Mouse (Mus musculus): ENCODE measurements at regions not wholly inside any gene's neighbourhood (a gene's known extent, or its start where the extent isn't known, plus 50 kb on each side); places are given as distances from the start of the nearest gene placed in this dataset.
A peak's percentile ranks its signal among the peaks of the same experiment; 100 is the strongest.

DNA sequence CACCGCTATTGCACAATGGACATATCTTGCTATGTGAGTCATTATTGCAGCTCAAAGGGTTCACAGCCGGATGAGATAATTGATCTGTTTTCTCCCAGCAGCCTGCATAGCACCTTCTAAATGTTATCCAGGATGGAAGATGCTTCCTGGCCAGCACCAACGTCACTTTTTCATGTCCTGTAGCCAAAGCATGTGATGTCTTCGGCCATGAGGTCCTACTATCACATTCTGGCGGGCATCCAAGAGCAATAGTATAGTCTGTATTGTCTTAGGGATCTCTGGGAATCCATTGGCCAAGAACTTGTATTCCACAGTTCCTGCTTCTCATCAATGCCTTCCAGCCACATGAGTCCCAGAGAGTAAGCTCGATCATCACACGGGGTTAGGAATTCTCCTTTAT is 70.6 kb downstream of the Npy start:
- no peak for DNase-seq (ENCODE audit: low read depth, low spot score)
- 70% methylated on average over 7 of the region's 7 CpGs for WGBS

GRCm38 (mm10) chr6:49899146-49899545 is 76.6 kb downstream of the Npy start:
- WGBS, result 95% methylated on average over 3 of the region's 3 CpGs
- DNase-seq (ENCODE audit: low read depth, low spot score), result no peak

- DNase-seq (ENCODE audit: low read depth, low spot score), result no peak
- WGBS, result 69% methylated on average over 6 of the region's 6 CpGs
These were observed 79.0 kb downstream of the Npy start for GRCm38 (mm10) chr6:49901512-49901911.

DNA sequence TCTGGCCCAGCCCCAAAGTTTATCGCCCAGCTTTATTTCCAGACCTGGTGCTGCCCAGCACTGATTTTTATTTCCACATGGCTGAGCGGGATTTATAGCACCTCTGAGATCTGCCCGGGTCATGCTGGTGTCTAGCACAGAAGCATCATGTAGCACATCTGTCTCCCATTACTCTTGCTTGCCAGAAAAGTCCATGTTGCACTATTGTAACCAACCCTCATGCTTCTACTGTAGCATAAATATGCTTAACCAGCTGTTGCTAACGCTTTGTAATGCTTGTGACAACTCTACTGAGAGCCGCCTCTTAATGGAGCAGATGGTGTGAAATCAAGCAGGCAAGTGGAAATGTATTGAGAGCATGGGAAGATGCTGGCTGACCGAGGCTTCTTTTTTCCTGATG is 81.5 kb downstream of the Npy start:
- DNase-seq (ENCODE audit: low read depth, low spot score), result no peak
- 67% methylated on average over 6 of the region's 6 CpGs for WGBS

- no peak for DNase-seq (ENCODE audit: low read depth, low spot score)
- WGBS, result 86% methylated on average over 2 of the region's 2 CpGs
These were observed 83.9 kb downstream of the Npy start for GRCm38 (mm10) chr6:49906456-49906855.

- WGBS, result 26% methylated on average over 7 of the region's 7 CpGs
- no peak for DNase-seq (ENCODE audit: low read depth, low spot score)
These were observed 96.7 kb downstream of the Npy start for GRCm38 (mm10) chr6:49919089-49919812.

GRCm38 (mm10) chr6:49919813-49920170 is 97.3 kb downstream of the Npy start:
- 75% methylated on average over 1 of the region's 1 CpGs for WGBS
- DNase-seq (ENCODE audit: low read depth, low spot score), result no peak

DNA sequence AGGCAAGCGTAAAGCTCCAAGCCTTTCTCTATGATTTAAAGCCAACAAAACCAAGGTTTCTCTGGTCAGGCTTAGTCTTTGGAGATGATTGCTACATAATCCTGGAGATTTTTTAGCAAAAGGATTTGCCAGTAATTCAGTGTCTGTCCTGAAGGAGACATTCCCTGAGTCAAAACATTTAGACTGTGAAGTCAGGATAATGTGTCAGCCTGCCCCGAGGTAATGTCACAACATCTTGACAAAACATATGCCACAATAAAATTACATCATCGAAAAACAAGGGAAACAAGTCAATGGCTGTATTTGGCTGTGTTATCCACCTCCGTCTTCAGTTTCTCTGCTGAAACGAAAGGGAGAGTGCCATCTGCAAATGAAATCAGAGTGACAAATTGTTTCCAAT is 101.8 kb downstream of the Npy start:
- WGBS, result 62% methylated on average over 5 of the region's 5 CpGs

DNA sequence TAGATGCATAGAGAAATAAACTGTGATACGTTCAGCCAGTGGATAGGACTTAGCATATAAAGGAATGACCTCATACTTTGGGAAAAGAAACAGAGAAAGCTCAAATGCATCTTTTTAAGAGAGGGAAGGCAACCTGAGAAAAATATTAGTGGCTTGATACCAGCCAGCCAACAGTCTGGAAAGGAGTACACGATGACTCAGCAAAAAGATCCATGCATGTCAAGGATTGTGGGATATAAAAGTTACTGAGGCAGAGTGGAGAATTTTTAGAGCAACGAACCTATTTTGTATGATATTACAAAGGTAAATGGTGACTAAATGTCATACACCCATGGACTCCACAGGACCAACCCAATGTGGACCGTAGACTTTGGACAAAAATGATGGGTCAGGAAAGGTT is 105.6 kb downstream of the Npy start:
- WGBS, result 50% methylated on average over 4 of the region's 4 CpGs
- no peak for DNase-seq (ENCODE audit: low read depth, low spot score)

More for the DNA sequence above, 101.8 kb downstream of the Npy start:
- no peak for DNase-seq (ENCODE audit: low read depth, low spot score)

DNA sequence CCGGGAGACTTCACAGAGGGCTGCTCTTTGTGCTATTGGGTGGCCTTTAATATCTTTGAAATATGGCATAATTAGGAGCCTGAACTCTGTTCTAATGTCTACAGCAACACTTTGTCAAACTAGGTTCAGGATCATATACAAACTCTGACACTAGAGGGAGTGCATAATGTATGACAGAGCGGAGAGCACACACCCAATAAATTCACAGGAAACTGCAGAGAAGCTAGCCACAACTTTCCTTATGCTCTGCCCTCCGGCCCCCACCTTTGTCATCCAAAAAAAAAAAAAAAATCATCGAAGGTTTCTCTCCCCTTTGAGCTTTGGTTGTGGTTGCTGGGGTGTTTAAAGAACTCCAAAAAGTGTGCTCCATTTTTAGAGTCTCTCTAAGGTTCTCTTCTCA is 107.6 kb downstream of the Npy start:
- peak; percentile 10 for DNase-seq (ENCODE audit: low read depth, low spot score)
- 7% methylated on average over 4 of the region's 4 CpGs for WGBS

DNA sequence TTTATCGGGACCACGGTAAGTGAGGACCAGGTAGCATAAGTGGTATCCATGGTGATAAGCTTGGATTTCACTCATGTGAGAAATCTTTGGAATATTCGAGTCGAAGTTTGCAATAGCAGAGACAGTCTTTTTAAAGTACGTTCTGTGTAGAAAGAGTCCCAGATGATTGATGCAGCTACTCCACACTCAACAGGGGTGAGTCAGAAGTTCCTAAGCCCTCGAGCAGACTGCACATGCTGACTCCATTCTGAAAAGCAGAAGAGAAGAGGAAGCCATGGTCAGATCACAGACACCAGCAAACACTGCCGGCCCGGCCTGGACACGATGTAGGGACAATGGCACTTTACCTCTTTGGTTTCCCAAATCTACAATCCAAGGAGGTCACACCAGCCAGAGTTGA is 120.6 kb downstream of the Npy start:
- 87% methylated on average over 9 of the region's 9 CpGs for WGBS

DNA sequence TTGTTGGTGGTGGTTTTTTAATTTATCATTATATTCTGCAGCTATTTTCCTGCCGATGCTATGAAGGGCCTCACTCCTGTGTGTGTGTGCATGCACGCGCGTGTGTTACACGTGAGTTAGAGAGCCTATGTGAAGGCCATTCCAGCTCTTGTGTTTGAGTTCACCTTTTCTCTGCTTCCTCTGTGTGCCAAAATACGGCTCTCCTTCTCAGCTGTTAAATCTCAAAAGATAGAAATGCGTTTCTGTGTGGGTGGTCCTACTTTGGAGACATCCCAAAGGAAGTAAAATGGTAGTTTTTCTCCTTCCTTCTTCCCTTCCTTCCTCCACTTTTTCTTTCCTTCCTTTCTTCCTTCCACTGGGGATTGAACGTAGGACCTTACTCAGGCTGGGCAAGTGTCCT is 136.4 kb downstream of the Npy start:
- DNase-seq (ENCODE audit: low read depth, low spot score), result no peak
- WGBS, result 86% methylated on average over 8 of the region's 8 CpGs

More for the DNA sequence above, 120.6 kb downstream of the Npy start:
- no peak for DNase-seq (ENCODE audit: low read depth, low spot score)

DNA sequence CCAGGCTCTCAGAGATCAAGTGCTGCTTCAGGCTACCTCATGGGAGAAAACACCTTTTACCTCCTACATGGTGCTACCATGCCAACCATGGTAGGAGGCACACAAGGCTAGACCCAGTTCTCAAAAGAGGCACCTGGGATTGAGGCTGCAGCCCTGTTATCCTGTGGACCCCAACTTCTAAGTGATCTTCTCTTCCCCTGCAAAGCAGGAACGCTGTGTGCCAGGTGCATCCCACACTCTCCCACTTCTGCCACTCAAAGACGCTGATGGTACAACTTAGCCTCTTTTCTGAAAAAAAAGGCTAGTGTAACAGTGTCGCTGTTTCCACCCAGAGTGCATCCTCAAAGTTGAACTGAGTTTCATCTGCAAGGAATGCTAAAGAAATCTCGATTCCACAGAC is 138.7 kb downstream of the Npy start:
- DNase-seq (ENCODE audit: low read depth, low spot score), result no peak
- 89% methylated on average over 4 of the region's 4 CpGs for WGBS

GRCm38 (mm10) chr6:49965944-49966545 is 143.5 kb downstream of the Npy start:
- 32% methylated on average over 5 of the region's 5 CpGs for WGBS
- DNase-seq (ENCODE audit: low read depth, low spot score), result peak; percentile 45

GRCm38 (mm10) chr6:49966555-49966954 is 143.5 kb upstream of the Mpp6 start:
- WGBS, result 31% methylated on average over 3 of the region's 3 CpGs
- no peak for DNase-seq (ENCODE audit: low read depth, low spot score)

- WGBS, result 67% methylated on average over 7 of the region's 7 CpGs
- no peak for DNase-seq (ENCODE audit: low read depth, low spot score)
These were observed 136.7 kb upstream of the Mpp6 start for GRCm38 (mm10) chr6:49973258-49973865.

GRCm38 (mm10) chr6:49977783-49978182 is 132.3 kb upstream of the Mpp6 start:
- 85% methylated on average over 11 of the region's 11 CpGs for WGBS
- DNase-seq (ENCODE audit: low read depth, low spot score), result no peak

- no peak for DNase-seq (ENCODE audit: low read depth, low spot score)
- WGBS, result 73% methylated on average over 4 of the region's 4 CpGs
These were observed 126.3 kb upstream of the Mpp6 start for GRCm38 (mm10) chr6:49983740-49984139.

GRCm38 (mm10) chr6:49985127-49985526 is 124.9 kb upstream of the Mpp6 start:
- 5% methylated on average over 6 of the region's 6 CpGs for WGBS
- peak; percentile 36 for DNase-seq (ENCODE audit: low read depth, low spot score)

DNA sequence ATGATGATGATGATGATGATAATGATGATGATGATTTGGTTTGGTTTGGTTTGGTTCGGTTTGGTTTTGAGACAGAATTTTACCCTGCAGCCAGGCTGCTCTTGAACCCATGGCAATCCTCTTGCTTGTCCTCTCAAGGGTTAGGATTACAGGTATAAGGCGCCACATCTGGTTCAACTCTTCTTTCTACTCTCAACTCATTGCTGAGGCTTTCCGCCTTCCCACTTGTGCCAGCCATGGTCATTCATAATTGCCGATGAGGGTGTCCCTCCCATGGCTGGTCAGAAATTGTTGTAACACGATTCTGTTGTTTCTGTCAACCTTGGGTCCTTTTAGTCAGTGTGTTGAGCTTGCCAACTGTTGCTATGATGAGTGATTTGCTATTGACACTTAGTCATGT is 122.9 kb upstream of the Mpp6 start:
- 92% methylated on average over 5 of the region's 5 CpGs for WGBS
- no peak for DNase-seq (ENCODE audit: low read depth, low spot score)

GRCm38 (mm10) chr6:49987541-49988210 is 122.4 kb upstream of the Mpp6 start:
- no peak for DNase-seq (ENCODE audit: low read depth, low spot score)
- 83% methylated on average over 3 of the region's 3 CpGs for WGBS

Measured in large intestine, adult 2 months (tissue).